In the genomic region with DNA sequence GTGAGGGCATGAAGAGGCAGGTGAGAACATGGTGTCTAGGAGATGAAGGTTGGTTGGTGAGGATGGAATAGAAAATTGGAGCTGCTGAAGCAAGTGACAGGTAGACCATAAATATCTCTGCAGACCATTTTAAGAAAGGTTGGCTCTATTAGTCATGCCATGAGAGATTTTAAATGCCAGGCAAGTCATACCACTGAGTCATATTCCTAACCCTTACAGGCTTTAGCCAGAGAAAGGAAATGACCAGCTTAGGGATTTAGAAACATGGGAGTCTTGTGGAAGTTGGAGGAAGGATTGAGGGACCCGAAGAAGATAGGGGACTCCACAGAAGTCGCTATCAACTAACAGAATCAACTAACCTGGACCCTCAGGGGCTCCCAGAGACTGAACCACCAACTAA, we compare ENCODE assay signal across 19 mouse cellular contexts. TPM values are rescaled to one million over a fixed set of nuclear protein-coding genes. Genes with fewer than 3 reads are reported as not detected.
"Had no signal": no experiment of that assay in that cellular context is flagged by ENCODE, and none has a peak within 500 bp of the region (broad histone marks: within the 10 kb centered on the region; RNA-seq: fewer than 3 reads in every experiment).

No protein-coding gene starts in this region.

- H3K27me3 ChIP-seq: lung, embryonic 15.5 days; megakaryocyte, embryonic 14.5 days; midbrain, embryonic 13.5 days; midbrain, embryonic 15.5 days; neural tube, embryonic 12.5 days had no signal

- DNase-seq: lung, adult 18-20 months; lung, postnatal 14 days; lung, postnatal 36 days; retina, postnatal 1 day; right cerebral cortex, adult 18-20 months; right cerebral cortex, postnatal 25 days; right cerebral cortex, postnatal 4 days; spleen, adult 18-20 months; thymus, adult 18-20 months; thymus, postnatal 14 days; thymus, postnatal 36 days had no signal

- H3K4me3 ChIP-seq: lung, embryonic 15.5 days; megakaryocyte, embryonic 14.5 days; midbrain, embryonic 13.5 days; midbrain, embryonic 15.5 days; neural tube, embryonic 12.5 days had no signal

- H3K4me1 ChIP-seq: lung, embryonic 15.5 days; megakaryocyte, embryonic 14.5 days; midbrain, embryonic 13.5 days; midbrain, embryonic 15.5 days; neural tube, embryonic 12.5 days had no signal

- ATAC-seq: lung, postnatal 0 days; midbrain, embryonic 13.5 days; midbrain, embryonic 15.5 days had no signal

RNA-seq across cellular contexts. Expression of gene Stxbp5l, which starts 35.8 kb away (rescaled TPM):
- polyA plus RNA-seq: macrophage; small intestine, adult 2 months had no signal
